Mouse (Mus musculus) heart, embryonic 15.5 days (tissue): ENCODE measurements around the gene Hoxa10. TPM values are rescaled to one million over a fixed set of nuclear protein-coding genes. Genes with fewer than 3 reads are reported as not detected.

Experiments
- ATAC-seq: fragments of 200-750 bp; cut with Nextera tagmentation; replicated peaks from 2 replicates; pipeline ENCODE4 v1.8.0; 2017; ENCODE audit warnings: low read depth, moderate TSS enrichment; ENCODE audit not compliant: insufficient number of reproducible peaks, insufficient read depth, low FRiP score
- H3K27ac ChIP-seq: fragments of 300-500 bp; sonication (generic); 2 replicates; pipeline ENCODE4 v1.5.1; 2015; ENCODE audit warnings: mild to moderate bottlenecking, inconsistent platforms
- H3K27me3 ChIP-seq: fragments of 300-500 bp; sonication (generic); 2 replicates; pipeline ENCODE4 v1.6.1; 2015; ENCODE audit warnings: inconsistent platforms
- H3K36me3 ChIP-seq: fragments of 300-500 bp; sonication (generic); 2 replicates; pipeline ENCODE4 v1.6.1; 2015; ENCODE audit warnings: mild to moderate bottlenecking, inconsistent platforms
- H3K4me1 ChIP-seq: fragments of 300-500 bp; sonication (generic); replicated peaks from 2 replicates; pipeline ENCODE4 v1.6.1; 2015; ENCODE audit warnings: inconsistent platforms
- H3K4me2 ChIP-seq: fragments of 300-500 bp; sonication (generic); 2 replicates; pipeline ENCODE4 v1.6.1; 2015; ENCODE audit warnings: inconsistent platforms, mild to moderate bottlenecking, moderate library complexity
- H3K4me3 ChIP-seq: fragments of 300-500 bp; sonication (generic); 2 replicates; pipeline ENCODE4 v1.5.1; 2015; ENCODE audit warnings: mild to moderate bottlenecking, inconsistent platforms
- H3K9ac ChIP-seq: fragments of 300-500 bp; sonication (generic); 2 replicates; pipeline ENCODE4 v1.6.1; 2015; ENCODE audit warnings: mild to moderate bottlenecking, inconsistent platforms
- H3K9me3 ChIP-seq: fragments of 300-500 bp; sonication (generic); replicated peaks from 2 replicates; pipeline ENCODE4 v1.6.1; 2016; ENCODE audit warnings: inconsistent platforms
- WGBS: fragments of 180-500 bp; shearing (Covaris S2); methylation state at CpG from one replicate; pipeline ENCODE4 v1.1.7; 2015; ENCODE audit warnings: mixed read lengths; 5-methylcytosine and 5-hydroxymethylcytosine counted together
- polyA plus RNA-seq: library from polyadenylated mRNA; unstranded; fragments of >200 nt; fragmentation: Nextera tagmentation; extraction: Ambion mirVana; gene quantifications from 2 replicates; pipeline ENCODE4 v1.2.1, GENCODE M21; 2015

The Hoxa10 gene
- polyA plus RNA-seq, 1 experiment from 2014 or later: 0.19 TPM

GRCm38 (mm10) chr6:52220003-52220864 lies 20.4 kb downstream of the Hoxa10 start:
- Histone ChIP-seq H3K27me3 (peaks cover 99% of the 10 kb centered on the region), H3K27ac (no peak overlapping the region), H3K9ac (no peak overlapping the region), H3K4me1 (peaks cover 22% of the 10 kb centered on the region), H3K36me3 (no peaks in the 10 kb centered on the region), H3K9me3 (no peaks in the 10 kb centered on the region), H3K4me2 (no peak overlapping the region), H3K4me3 (no peak overlapping the region)
- 27% methylated on average over 32 of the region's 32 CpGs for WGBS
- no peak for ATAC-seq

GRCm38 (mm10) chr6:52219234-52219942 lies 21.3 kb downstream of the Hoxa10 start:
- Histone ChIP-seq H3K4me3 (no peak overlapping the region), H3K27me3 (peaks cover 99% of the 10 kb centered on the region), H3K36me3 (no peaks in the 10 kb centered on the region), H3K27ac (no peak overlapping the region), H3K9ac (no peak overlapping the region), H3K4me1 (peaks cover 22% of the 10 kb centered on the region), H3K9me3 (no peaks in the 10 kb centered on the region), H3K4me2 (no peak overlapping the region)
- no peak for ATAC-seq
- 40% methylated on average over 9 of the region's 9 CpGs for WGBS

- Histone ChIP-seq H3K9me3 (no peaks in the 10 kb centered on the region), H3K4me2 (no peak overlapping the region), H3K36me3 (no peaks in the 10 kb centered on the region), H3K4me3 (no peak overlapping the region), H3K27me3 (peaks cover 99% of the 10 kb centered on the region), H3K27ac (no peak overlapping the region), H3K9ac (no peak overlapping the region), H3K4me1 (peaks cover 19% of the 10 kb centered on the region)
- 15% methylated on average over 14 of the region's 14 CpGs for WGBS
- ATAC-seq: no peak
Observed at GRCm38 (mm10) chr6:52218643-52219215, 21.9 kb downstream of the Hoxa10 start.

GRCm38 (mm10) chr6:52217895-52218642 lies 22.6 kb downstream of the Hoxa10 start:
- 10% methylated on average over 23 of the region's 23 CpGs for WGBS
- ATAC-seq: no peak
- Histone ChIP-seq H3K27me3 (peaks cover 99% of the 10 kb centered on the region), H3K4me2 (peak overlapping the region; percentile 52), H3K27ac (no peak overlapping the region), H3K4me1 (peaks cover 22% of the 10 kb centered on the region), H3K4me3 (peak overlapping the region; percentile 35), H3K36me3 (no peaks in the 10 kb centered on the region), H3K9me3 (no peaks in the 10 kb centered on the region), H3K9ac (no peak overlapping the region)

- Histone ChIP-seq H3K27ac (no peak overlapping the region), H3K9me3 (no peaks in the 10 kb centered on the region), H3K4me1 (peaks cover 28% of the 10 kb centered on the region), H3K4me2 (peak overlapping the region; percentile 52), H3K36me3 (no peaks in the 10 kb centered on the region), H3K9ac (no peak overlapping the region), H3K27me3 (peaks cover 99% of the 10 kb centered on the region), H3K4me3 (peak overlapping the region; percentile 35)
- no peak for ATAC-seq
- WGBS: under 1% methylated on average over 25 of the region's 25 CpGs
Observed at GRCm38 (mm10) chr6:52217459-52217768, 23.2 kb downstream of the Hoxa10 start.

- Histone ChIP-seq H3K4me2 (peak overlapping the region; percentile 52), H3K9me3 (no peaks in the 10 kb centered on the region), H3K36me3 (no peaks in the 10 kb centered on the region), H3K9ac (no peak overlapping the region), H3K27ac (no peak overlapping the region), H3K27me3 (peaks cover 99% of the 10 kb centered on the region), H3K4me3 (peak overlapping the region; percentile 35), H3K4me1 (peaks cover 31% of the 10 kb centered on the region)
- no peak for ATAC-seq
- WGBS: 2% methylated on average over 60 of the region's 60 CpGs
Observed at GRCm38 (mm10) chr6:52216691-52217458, 23.8 kb downstream of the Hoxa10 start.

GRCm38 (mm10) chr6:52215771-52216535 lies 24.7 kb downstream of the Hoxa10 start:
- H3K27ac ChIP-seq: no peak overlapping the region
- no peaks in the 10 kb centered on the region for H3K36me3 ChIP-seq
- no peak overlapping the region for H3K9ac ChIP-seq
- peaks cover 100% of the 10 kb centered on the region for H3K27me3 ChIP-seq
- no peaks in the 10 kb centered on the region for H3K9me3 ChIP-seq
- H3K4me3 ChIP-seq: no peak overlapping the region
- peaks cover 30% of the 10 kb centered on the region for H3K4me1 ChIP-seq
- 5% methylated on average over 30 of the region's 30 CpGs for WGBS
- ATAC-seq: no peak
- 0 out of 2 replicates have a peak overlapping the region, but pooled peaks have one; percentile 14 for H3K4me2 ChIP-seq

GRCm38 (mm10) chr6:52215070-52215469 lies 25.6 kb downstream of the Hoxa10 start:
- Histone ChIP-seq H3K4me2 (no peak overlapping the region), H3K36me3 (no peaks in the 10 kb centered on the region), H3K27me3 (peaks cover 100% of the 10 kb centered on the region), H3K9ac (no peak overlapping the region), H3K27ac (no peak overlapping the region), H3K4me3 (no peak overlapping the region), H3K4me1 (peaks cover 30% of the 10 kb centered on the region), H3K9me3 (no peaks in the 10 kb centered on the region)
- no peak for ATAC-seq
- 34% methylated on average over 3 of the region's 3 CpGs for WGBS

- Histone ChIP-seq H3K4me3 (no peak overlapping the region), H3K9ac (no peak overlapping the region), H3K4me2 (no peak overlapping the region), H3K27ac (no peak overlapping the region), H3K9me3 (no peaks in the 10 kb centered on the region), H3K27me3 (peaks cover 100% of the 10 kb centered on the region), H3K4me1 (peaks cover 30% of the 10 kb centered on the region), H3K36me3 (no peaks in the 10 kb centered on the region)
- WGBS: 23% methylated on average over 5 of the region's 5 CpGs
- no peak for ATAC-seq
Observed at GRCm38 (mm10) chr6:52214271-52214670, 26.4 kb downstream of the Hoxa10 start.
